Mouse (Mus musculus) intestine, postnatal 0 days (tissue): Measurements from ENCODE around the gene Gm47985. TPM values are rescaled to one million over a fixed set of nuclear protein-coding genes. Genes with fewer than 3 reads are reported as not detected.
"Not testable (repeated sequence)": the region's sequence is repeated elsewhere in the genome, so short reads cannot be mapped to it uniquely, and the experiment has no call there.

Source experiments
- ATAC-seq: fragments of 200-750 bp; cut with Nextera tagmentation; 2 replicates; pipeline ENCODE4 v1.8.0; 2017; ENCODE audit warnings: mild to moderate bottlenecking, moderate TSS enrichment, moderate library complexity
- H3K27ac ChIP-seq: fragments of 300-500 bp; sonication (generic); 2 replicates; pipeline ENCODE4 v1.5.1; 2014; ENCODE audit warnings: mild to moderate bottlenecking, low read depth, low read length, moderate library complexity
- H3K27me3 ChIP-seq: fragments of 300-500 bp; sonication (generic); replicated peaks from 2 replicates; pipeline ENCODE4 v1.6.1; 2014; ENCODE audit warnings: low read length, mixed read lengths; ENCODE audit not compliant: control insufficient read depth, insufficient read depth
- H3K36me3 ChIP-seq: fragments of 300-500 bp; sonication (generic); 2 replicates; pipeline ENCODE4 v1.6.1; 2014; ENCODE audit warnings: mild to moderate bottlenecking, moderate library complexity; ENCODE audit not compliant: control insufficient read depth, insufficient read depth
- H3K4me1 ChIP-seq: fragments of 300-500 bp; sonication (generic); replicated peaks from 2 replicates; pipeline ENCODE4 v1.6.1; 2014; ENCODE audit warnings: antibody characterized with exemption, low read length, mixed read lengths; ENCODE audit not compliant: control insufficient read depth, insufficient read depth
- H3K4me2 ChIP-seq: fragments of 300-500 bp; sonication (generic); replicated peaks from 2 replicates; pipeline ENCODE4 v1.6.1; 2014; ENCODE audit warnings: low read depth, mild to moderate bottlenecking, moderate library complexity
- H3K4me3 ChIP-seq: fragments of 300-500 bp; sonication (generic); 2 replicates; pipeline ENCODE4 v1.5.1; 2014; ENCODE audit warnings: low read depth, low read length
- H3K9ac ChIP-seq: fragments of 300-500 bp; sonication (generic); 2 replicates; pipeline ENCODE4 v1.6.1; 2014; ENCODE audit warnings: mild to moderate bottlenecking, low read depth, low read length
- H3K9me3 ChIP-seq: fragments of 300-500 bp; sonication (generic); 2 replicates; pipeline ENCODE4 v1.6.1; 2016; ENCODE audit warnings: mixed run types; ENCODE audit not compliant: control insufficient read depth
- CTCF ChIP-seq: sonication (generic); IDR thresholded peaks from 2 replicates; pipeline ENCODE4 v1.5.1; 2016; ENCODE audit warnings: low read depth, mild to moderate bottlenecking, control low read depth, antibody characterized with exemption, moderate library complexity
- WGBS: fragments of 180-500 bp; shearing (Covaris S2); extraction: QIAGEN DNeasy Blood & Tissue Kit; methylation state at CpG from one replicate; pipeline ENCODE4 v1.1.7; 2014; 5-methylcytosine and 5-hydroxymethylcytosine counted together
- polyA plus RNA-seq: library from polyadenylated mRNA; unstranded; fragments of >200 nt; fragmentation: Nextera tagmentation; extraction: Ambion mirVana; gene quantifications from 2 replicates; pipeline ENCODE4 v1.2.1, GENCODE M21; 2015

Gene Gm47985
- polyA plus RNA-seq, 1 experiment from 2014 or later: 0.08 TPM

DNA sequence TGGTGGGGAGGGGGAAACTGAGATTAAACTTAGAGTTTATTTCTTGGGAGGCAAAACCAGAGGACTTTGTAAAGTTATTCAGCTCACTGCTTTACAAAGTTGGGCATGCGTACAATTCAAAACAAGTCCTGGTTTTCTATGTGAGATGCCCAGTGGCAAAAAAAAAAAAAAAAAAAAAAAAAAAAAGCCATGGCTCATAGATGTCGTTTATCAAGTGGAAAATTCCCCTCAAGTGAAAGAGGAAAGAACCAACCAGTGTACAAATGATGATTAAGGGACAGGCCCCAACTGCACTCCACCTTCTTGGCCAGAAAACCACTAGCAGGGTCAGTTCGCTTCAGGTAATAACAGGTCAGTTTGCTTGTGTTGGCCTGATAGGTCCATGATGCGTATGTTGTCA lies 6.1 kb downstream of the Gm47985 start:
- no peak for TF ChIP-seq CTCF
- no peak overlapping the region for H3K27ac ChIP-seq
- no peaks in the 10 kb centered on the region for H3K27me3 ChIP-seq
- ATAC-seq: no peak; the same call in 1 of the 2 replicates
- H3K4me1 ChIP-seq: no peaks in the 10 kb centered on the region
- no peak overlapping the region for H3K4me3 ChIP-seq
- H3K9ac ChIP-seq: no peak overlapping the region
- no peak overlapping the region for H3K4me2 ChIP-seq
- H3K36me3 ChIP-seq: no peaks in the 10 kb centered on the region
- 85% methylated on average over 4 of the region's 4 CpGs for WGBS
- H3K9me3 ChIP-seq: no peaks in the 10 kb centered on the region

GRCm38 (mm10) chr1:151192075-151192474 lies 9.7 kb downstream of the Gm47985 start, which contains the start of gene Gm8947:
Gene Gm8947 (plus strand): TSS chr1:151192376.
- not testable (repeated sequence) for H3K9ac ChIP-seq, H3K4me3 ChIP-seq, H3K9me3 ChIP-seq, H3K27ac ChIP-seq, H3K4me1 ChIP-seq, ATAC-seq, H3K4me2 ChIP-seq, H3K36me3 ChIP-seq, H3K27me3 ChIP-seq
- no CpG with 5 or more reads among the region's 7 CpGs for WGBS

DNA sequence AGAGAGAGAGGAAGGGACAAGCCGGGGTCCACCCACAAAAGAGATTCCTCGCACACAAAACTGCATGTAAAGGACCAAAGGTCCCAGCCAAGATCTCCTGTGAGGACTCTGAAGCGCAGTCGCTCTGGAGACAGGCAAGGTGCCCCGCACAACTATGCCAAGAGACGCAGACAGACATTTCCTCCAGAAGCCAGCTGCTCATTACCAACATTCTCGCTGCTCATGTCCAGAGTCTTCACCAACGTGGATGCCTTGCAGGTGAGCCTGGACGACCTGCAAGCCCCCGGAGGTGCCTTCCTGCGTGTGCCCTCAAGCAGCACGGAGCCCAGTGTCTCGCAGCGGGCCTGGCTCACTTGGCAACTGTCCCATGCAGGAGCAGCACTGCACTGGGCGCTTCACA lies 10.4 kb downstream of the Gm47985 start:
- WGBS: 95% methylated on average over 14 of the region's 15 CpGs
- not testable (repeated sequence) for H3K4me1 ChIP-seq, H3K27me3 ChIP-seq, H3K27ac ChIP-seq, ATAC-seq, H3K9ac ChIP-seq, H3K4me3 ChIP-seq, H3K4me2 ChIP-seq, H3K36me3 ChIP-seq, H3K9me3 ChIP-seq

DNA sequence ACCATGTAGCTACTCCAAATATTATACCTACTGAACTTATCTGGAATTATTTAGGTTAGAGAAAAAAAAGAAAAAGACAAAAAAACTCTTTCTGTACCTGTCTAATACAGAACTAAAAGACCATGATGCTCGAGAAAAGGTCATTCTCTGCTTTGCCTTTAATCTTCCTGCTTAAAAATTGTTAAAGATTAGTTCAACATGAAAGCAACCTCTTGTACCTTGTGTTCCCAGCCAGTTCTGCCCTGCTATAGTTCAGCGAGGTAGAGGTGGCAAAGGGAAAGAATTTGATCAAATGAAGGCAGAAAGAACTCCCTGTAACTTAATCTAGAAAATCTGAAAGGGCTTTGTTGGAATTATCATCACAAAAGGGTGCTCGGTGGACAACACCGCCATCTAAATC lies 13.6 kb downstream of the Gm47985 start:
- H3K4me1 ChIP-seq, H3K27ac ChIP-seq, H3K9me3 ChIP-seq, H3K4me3 ChIP-seq, H3K36me3 ChIP-seq, ATAC-seq, H3K4me2 ChIP-seq, H3K27me3 ChIP-seq, H3K9ac ChIP-seq: not testable (repeated sequence)
- WGBS: 72% methylated on average over 4 of the region's 4 CpGs

DNA sequence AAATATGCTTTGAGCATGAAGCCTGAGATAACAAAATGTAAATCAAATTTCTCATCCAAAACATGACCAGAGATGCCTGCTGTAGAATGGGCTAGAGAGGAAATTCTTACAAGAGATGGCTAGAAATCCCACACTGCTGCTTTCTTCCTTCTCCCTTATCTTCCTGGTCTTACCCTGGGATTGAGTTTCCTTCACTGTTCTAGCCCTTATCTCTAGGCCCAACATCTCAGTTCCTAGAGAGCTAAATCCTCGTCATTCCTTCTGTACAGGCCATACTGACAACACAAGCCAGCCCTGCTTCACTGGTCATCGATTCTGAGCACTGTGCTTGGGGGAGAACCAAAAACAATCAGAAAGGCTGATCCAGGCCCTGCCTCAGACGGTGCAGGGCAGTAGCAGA lies 14.4 kb downstream of the Gm47985 start:
- WGBS: 80% methylated on average over 3 of the region's 3 CpGs
- H3K4me3 ChIP-seq, H3K9me3 ChIP-seq, ATAC-seq, H3K4me1 ChIP-seq, H3K4me2 ChIP-seq, H3K27ac ChIP-seq, H3K36me3 ChIP-seq, H3K27me3 ChIP-seq, H3K9ac ChIP-seq: not testable (repeated sequence)

DNA sequence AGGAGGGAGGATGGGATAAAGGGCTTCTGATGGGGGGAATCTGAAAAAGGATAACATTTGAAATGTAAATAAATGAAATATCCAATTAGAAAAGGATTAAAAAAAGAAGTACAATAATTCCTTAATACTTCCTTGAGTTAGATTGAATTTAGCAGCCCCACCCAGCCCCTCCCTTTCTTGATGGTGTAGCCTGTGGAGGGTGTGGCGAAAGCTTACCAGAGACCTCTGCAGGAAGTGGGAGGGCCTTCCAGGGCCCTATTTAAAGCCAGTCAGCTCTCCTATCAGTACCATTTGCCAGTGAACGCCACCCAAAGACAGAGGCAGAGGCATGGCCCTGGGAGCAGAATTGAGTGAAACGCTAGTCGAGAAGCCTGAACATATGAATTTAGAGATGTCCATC lies 15.8 kb downstream of the Gm47985 start, which contains the start of gene Gm47995:
Gene Gm47995, plus strand, starts transcription at position 329 of the 400 bp plus-strand sequence.
- ATAC-seq, H3K36me3 ChIP-seq, H3K9me3 ChIP-seq, H3K4me1 ChIP-seq, H3K4me2 ChIP-seq, H3K4me3 ChIP-seq, H3K27ac ChIP-seq, H3K9ac ChIP-seq, H3K27me3 ChIP-seq: not testable (repeated sequence)
- 67% methylated on average over 1 of the region's 4 CpGs for WGBS

- H3K9me3 ChIP-seq, H3K9ac ChIP-seq, H3K27me3 ChIP-seq, ATAC-seq, H3K36me3 ChIP-seq, H3K4me2 ChIP-seq, H3K27ac ChIP-seq, H3K4me3 ChIP-seq, H3K4me1 ChIP-seq: not testable (repeated sequence)
These were observed 18.3 kb downstream of the Gm47985 start for GRCm38 (mm10) chr1:151200620-151201019.

DNA sequence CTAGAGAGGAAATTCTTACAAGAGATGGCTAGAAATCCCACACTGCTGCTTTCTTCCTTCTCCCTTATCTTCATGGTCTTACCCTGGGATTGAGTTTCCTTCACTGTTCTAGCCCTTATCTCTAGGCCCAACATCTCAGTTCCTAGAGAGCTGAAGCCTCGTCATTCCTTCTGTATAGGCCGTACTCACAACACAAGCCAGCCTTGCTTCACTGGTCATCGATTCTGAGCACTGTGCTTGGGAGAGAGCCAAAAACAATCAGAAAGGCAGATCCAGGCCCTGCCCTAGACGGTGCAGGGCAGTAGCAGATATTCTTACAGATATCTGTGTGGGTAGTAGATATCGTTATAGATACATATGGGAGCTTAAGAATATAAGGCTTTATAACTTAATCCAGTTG lies 20.4 kb downstream of the Gm47985 start:
- not testable (repeated sequence) for ATAC-seq, H3K4me2 ChIP-seq
- WGBS: 67% methylated on average over 3 of the region's 5 CpGs

DNA sequence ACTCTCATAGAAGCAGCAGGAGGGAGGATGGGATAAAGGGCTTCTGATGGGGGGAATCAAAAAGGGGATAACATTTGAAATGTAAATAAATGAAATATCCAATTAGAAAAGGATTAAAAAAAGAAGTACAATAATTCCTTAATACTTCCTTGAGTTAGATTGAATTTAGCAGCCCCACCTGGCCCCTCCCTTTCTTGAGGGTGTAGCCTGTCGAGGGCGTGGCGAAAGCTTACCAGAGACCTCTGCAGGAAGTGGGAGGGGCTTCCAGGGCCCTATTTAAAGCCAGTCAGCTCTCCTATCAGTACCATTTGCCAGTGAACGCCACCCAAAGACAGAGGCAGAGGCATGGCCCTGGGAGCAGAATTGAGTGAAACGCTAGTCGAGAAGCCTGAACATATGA lies 21.5 kb downstream of the Gm47985 start, which contains the start of gene 3110040M04Rik:
Gene 3110040M04Rik, plus strand, starts transcription at position 304 of the 400 bp plus-strand sequence.
- not testable (repeated sequence) for H3K4me2 ChIP-seq, H3K9ac ChIP-seq, H3K9me3 ChIP-seq, H3K36me3 ChIP-seq, H3K4me3 ChIP-seq, H3K4me1 ChIP-seq, ATAC-seq, H3K27me3 ChIP-seq, H3K27ac ChIP-seq
- no CpG with 5 or more reads among the region's 6 CpGs for WGBS

More for the DNA sequence above, 20.4 kb downstream of the Gm47985 start:
- not testable (repeated sequence) for H3K4me1 ChIP-seq, H3K9ac ChIP-seq, H3K36me3 ChIP-seq, H3K9me3 ChIP-seq, H3K27ac ChIP-seq, H3K4me3 ChIP-seq, H3K27me3 ChIP-seq

DNA sequence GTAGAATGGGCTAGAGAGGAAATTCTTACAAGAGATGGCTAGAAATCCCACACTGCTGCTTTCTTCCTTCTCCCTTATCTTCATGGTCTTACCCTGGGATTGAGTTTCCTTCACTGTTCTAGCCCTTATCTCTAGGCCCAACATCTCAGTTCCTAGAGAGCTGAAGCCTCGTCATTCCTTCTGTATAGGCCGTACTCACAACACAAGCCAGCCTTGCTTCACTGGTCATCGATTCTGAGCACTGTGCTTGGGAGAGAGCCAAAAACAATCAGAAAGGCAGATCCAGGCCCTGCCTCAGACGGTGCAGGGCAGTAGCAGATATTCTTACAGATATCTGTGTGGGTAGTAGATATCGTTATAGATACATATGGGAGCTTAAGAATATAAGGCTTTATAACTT lies 26.2 kb downstream of the Gm47985 start:
- not testable (repeated sequence) for H3K9ac ChIP-seq, H3K4me1 ChIP-seq, H3K9me3 ChIP-seq, H3K36me3 ChIP-seq, H3K27me3 ChIP-seq, ATAC-seq, H3K27ac ChIP-seq, H3K4me2 ChIP-seq, H3K4me3 ChIP-seq
- 83% methylated on average over 3 of the region's 5 CpGs for WGBS
